Mouse (Mus musculus): ENCODE data around the gene Fam243. TPM values are rescaled to one million over a fixed set of nuclear protein-coding genes. Genes with fewer than 3 reads are reported as not detected.
A peak's percentile ranks its signal among the peaks of the same experiment; 100 is the strongest.

Fam243 gene
- polyA plus RNA-seq, 1 experiment = 108 TPM

DNA sequence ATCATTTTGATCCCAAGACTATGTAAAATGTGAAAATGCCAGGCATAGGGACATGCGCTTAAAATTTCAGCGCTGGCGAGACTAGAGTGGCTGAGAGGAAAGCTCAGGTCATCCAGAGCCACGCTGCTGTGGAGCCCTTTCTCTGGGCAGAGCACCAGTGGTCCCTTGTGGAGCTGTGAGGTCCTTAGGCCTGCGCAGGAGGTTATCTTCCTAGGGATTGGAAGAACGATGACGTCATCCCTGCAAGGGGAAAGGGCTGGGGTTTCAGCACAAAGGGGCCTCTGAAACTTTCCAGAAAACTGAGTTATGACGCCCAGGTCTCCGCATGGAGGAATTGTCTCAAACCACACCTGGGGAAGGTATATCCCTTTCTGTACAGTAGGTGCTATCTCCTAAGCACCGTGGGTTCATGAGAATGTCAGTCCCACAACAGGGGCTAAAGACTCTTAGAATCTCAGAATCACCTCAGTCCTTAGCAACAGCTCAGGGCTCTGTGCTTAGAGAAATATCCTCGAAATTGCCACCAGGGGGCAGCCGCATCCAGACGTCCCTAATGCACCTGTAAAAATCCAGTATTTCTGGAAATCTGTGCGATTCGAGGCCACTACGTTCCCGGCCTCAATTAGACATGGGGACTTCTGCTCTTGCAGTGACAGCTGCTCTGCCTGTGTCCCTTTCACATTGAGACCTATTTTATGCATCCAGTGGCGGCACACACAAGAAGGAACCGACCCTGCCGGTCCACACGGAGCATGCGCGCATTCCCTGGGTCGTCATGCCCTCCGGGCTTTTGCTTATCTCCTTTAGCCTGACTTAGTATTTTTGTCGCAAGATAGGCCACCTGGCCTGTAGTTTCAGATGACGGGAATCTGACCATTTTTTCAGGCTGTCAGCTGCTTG, 19.6 kb upstream of the Fam243 start:
- peaks cover 9% of the 10 kb centered on the region for H3K4me1 ChIP-seq (ENCODE audit: control insufficient read depth, insufficient read depth, low read length)
- peak; percentile 59; the same call in 1 of the 2 replicates for TF ChIP-seq CTCF (IDR thresholded peaks at IDR 0.05; ENCODE audit: control insufficient read depth, insufficient read depth, insufficient replicate concordance, low read depth, low read length)
- TF ChIP-seq POLR2A (IDR thresholded peaks at IDR 0.05; ENCODE audit: control insufficient read depth, low read depth, low read length) = no peak
- H3K36me3 ChIP-seq (ENCODE audit: control insufficient read depth, insufficient read depth, low read length) = no peaks in the 10 kb centered on the region
- H3K27me3 ChIP-seq (ENCODE audit: control insufficient read depth, insufficient read depth, low read length) = no peaks in the 10 kb centered on the region
- no peak overlapping the region for H3K27ac ChIP-seq (ENCODE audit: control insufficient read depth, insufficient read depth, low read depth, low read length)
- H3K4me3 ChIP-seq (ENCODE audit: control insufficient read depth, low read depth, low read length) = peak overlapping the region; percentile 70

DNA sequence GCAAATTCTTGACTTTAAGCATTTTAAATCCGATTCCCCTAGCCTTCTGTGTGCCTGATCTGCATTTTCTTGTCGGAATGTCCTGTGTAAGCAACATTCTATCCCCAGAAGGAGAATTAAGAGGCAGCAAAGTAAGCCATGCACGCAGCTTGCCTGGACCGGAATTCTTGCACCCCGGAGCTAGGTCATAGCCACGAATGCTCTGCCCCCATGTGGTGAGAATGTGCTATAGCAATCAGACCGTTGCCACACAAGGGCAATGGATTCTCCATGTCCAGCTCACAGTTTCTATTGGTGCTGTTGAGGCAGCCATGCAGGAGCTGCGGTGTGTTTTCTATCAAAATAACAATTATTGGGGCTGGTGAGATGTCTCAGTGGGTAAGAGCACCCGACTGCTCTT, 15.0 kb upstream of the Fam243 start:
- TF ChIP-seq CTCF (IDR thresholded peaks at IDR 0.05; ENCODE audit: control insufficient read depth, insufficient read depth, insufficient replicate concordance, low read depth, low read length) = peak; percentile 94; the same call in 1 of the 2 replicates
- TF ChIP-seq POLR2A (IDR thresholded peaks at IDR 0.05; ENCODE audit: control insufficient read depth, low read depth, low read length) = no peak
- no peak overlapping the region for H3K27ac ChIP-seq (ENCODE audit: control insufficient read depth, insufficient read depth, low read depth, low read length)
- no peaks in the 10 kb centered on the region for H3K27me3 ChIP-seq (ENCODE audit: control insufficient read depth, insufficient read depth, low read length)
- no peaks in the 10 kb centered on the region for H3K36me3 ChIP-seq (ENCODE audit: control insufficient read depth, insufficient read depth, low read length)
- peaks cover 7% of the 10 kb centered on the region for H3K4me1 ChIP-seq (ENCODE audit: control insufficient read depth, insufficient read depth, low read length)
- H3K4me3 ChIP-seq (ENCODE audit: control insufficient read depth, low read depth, low read length) = no peak overlapping the region

DNA sequence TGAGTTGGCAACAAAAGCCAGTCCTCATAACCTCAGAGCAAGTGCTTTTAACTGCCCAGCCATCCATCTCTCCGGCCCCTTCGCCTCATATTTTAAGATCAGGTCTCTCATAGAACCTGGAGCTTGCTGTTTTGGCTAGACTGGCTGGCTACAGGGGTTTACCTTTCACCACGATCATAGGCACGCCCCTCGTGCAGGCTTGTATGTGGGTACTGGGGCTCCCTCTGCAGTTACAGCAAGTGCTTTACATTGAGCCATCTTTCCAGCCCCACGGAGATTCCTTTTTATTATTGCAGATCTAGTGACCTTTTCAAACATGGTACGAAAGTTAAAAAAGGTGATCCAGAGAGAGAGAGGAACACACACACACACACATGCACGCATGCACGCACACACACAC, 13.4 kb upstream of the Fam243 start:
- Histone ChIP-seq H3K27me3 (ENCODE audit: control insufficient read depth, insufficient read depth, low read length) (no peaks in the 10 kb centered on the region), H3K36me3 (ENCODE audit: control insufficient read depth, insufficient read depth, low read length) (no peaks in the 10 kb centered on the region), H3K27ac (ENCODE audit: control insufficient read depth, insufficient read depth, low read depth, low read length) (no peak overlapping the region), H3K4me3 (ENCODE audit: control insufficient read depth, low read depth, low read length) (no peak overlapping the region), H3K4me1 (ENCODE audit: control insufficient read depth, insufficient read depth, low read length) (no peaks in the 10 kb centered on the region; the same call in 1 of the 2 replicates)
- no peak for TF ChIP-seq CTCF (IDR thresholded peaks at IDR 0.05; ENCODE audit: control insufficient read depth, insufficient read depth, insufficient replicate concordance, low read depth, low read length)
- TF ChIP-seq POLR2A (IDR thresholded peaks at IDR 0.05; ENCODE audit: control insufficient read depth, low read depth, low read length) = no peak

DNA sequence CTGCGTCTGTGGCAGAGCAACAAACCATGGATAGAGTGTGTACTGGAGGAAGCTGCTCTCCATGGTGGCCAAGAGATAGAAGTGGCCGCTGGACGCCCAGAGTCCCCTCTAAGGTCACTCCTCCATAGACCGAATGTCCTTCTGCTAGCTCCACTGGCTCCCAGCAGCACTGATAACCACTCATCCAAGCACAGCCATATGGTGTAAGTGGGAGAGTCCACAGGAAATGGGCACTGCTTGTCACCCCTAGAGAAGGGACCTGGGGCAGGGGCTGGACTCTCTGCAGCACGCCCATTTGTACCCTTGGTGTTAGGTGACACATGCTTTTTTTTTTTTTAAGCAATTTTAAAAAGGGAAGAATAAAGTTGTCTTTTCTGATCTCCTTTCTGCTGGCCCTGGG, 9.7 kb upstream of the Fam243 start:
- Histone ChIP-seq H3K27ac (ENCODE audit: control insufficient read depth, insufficient read depth, low read depth, low read length) (no peak overlapping the region; the same call in 1 of the 2 replicates), H3K36me3 (ENCODE audit: control insufficient read depth, insufficient read depth, low read length) (no peaks in the 10 kb centered on the region)

DNA sequence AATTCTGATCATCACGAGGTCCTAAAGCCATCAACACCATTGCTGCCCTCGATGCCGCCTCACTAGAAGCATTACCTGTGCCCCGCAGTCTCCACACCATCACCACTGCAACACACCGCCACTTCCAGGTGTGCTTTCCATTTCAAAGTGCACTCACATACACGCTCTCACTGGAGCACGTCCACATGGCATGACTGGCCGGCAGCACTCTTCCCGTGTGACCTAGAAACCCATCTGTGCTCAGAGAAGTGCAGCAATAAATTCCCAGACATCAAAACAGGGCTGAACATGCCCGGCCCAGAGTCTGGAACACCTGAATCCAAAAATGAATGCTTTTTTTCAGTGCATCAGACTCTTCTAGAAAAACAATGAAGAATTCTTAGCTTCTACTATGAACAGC, 6.7 kb upstream of the Fam243 start:
- H3K4me3 ChIP-seq (ENCODE audit: control insufficient read depth, low read depth, low read length) = no peak overlapping the region
- TF ChIP-seq CTCF (IDR thresholded peaks at IDR 0.05; ENCODE audit: control insufficient read depth, insufficient read depth, insufficient replicate concordance, low read depth, low read length) (no peak), POLR2A (IDR thresholded peaks at IDR 0.05; ENCODE audit: control insufficient read depth, low read depth, low read length) (no peak)
- H3K36me3 ChIP-seq (ENCODE audit: control insufficient read depth, insufficient read depth, low read length) = no peaks in the 10 kb centered on the region
- no peaks in the 10 kb centered on the region for H3K27me3 ChIP-seq (ENCODE audit: control insufficient read depth, insufficient read depth, low read length)
- no peak overlapping the region for H3K27ac ChIP-seq (ENCODE audit: control insufficient read depth, insufficient read depth, low read depth, low read length)
- H3K4me1 ChIP-seq (ENCODE audit: control insufficient read depth, insufficient read depth, low read length) = no peaks in the 10 kb centered on the region

More for the DNA sequence above, 9.7 kb upstream of the Fam243 start:
- no peaks in the 10 kb centered on the region for H3K4me1 ChIP-seq (ENCODE audit: control insufficient read depth, insufficient read depth, low read length)
- TF ChIP-seq POLR2A (IDR thresholded peaks at IDR 0.05; ENCODE audit: control insufficient read depth, low read depth, low read length) (no peak), CTCF (IDR thresholded peaks at IDR 0.05; ENCODE audit: control insufficient read depth, insufficient read depth, insufficient replicate concordance, low read depth, low read length) (no peak)
- H3K27me3 ChIP-seq (ENCODE audit: control insufficient read depth, insufficient read depth, low read length) = no peaks in the 10 kb centered on the region
- no peak overlapping the region for H3K4me3 ChIP-seq (ENCODE audit: control insufficient read depth, low read depth, low read length)

DNA sequence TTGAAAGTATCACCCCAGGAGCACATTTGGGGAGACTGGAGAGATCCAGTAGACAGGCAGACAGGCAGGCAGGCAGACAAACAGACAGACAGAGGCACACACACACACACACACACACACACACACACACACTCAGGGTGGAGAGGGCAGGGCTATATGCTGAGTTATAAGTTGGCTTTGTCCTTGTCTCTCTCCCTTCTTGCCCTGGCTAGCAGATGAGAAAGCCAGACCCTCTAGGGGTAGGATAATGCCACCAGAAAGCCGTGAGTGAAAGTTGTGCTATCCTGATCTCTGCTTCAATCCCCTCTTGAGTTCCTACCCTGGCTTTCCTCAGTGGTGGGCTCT, 3.8 kb upstream of the Fam243 start:
- no peaks in the 10 kb centered on the region for H3K27me3 ChIP-seq (ENCODE audit: control insufficient read depth, insufficient read depth, low read length)

DNA sequence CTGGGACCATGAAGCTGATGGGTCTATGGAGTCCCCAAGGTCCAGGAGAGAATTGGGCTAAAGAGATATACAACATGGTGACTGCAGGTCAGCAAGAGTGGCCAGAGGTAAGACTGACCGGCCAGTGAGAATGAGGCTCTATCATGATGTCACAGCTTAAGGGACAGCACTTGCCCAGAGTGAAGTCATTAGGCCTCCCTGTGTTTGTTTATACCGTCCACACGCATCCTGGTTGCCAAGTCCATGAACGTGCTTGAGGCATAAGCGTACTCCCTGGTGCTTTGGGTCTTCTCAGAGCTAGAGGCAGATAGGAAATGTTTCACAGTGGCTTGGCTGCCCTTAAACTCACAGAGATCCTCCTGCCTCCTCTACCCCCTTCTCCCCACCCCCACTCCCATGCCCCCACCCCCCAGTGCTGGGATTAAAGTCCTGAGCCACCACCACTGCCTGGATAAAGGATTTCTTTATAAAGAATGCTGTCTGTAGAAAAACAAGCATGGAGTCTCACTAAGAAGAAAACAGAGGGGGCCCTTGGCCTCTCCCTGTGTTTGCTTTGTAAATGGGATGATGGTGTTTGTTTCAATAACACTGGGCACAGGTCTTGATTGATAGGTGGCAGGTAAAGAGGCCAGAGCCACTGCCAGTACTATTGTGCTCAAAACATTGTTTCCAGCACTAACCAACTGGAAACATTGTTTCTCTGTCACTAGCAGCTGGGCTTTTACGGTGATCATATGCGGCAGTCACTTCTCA, 3.2 kb upstream of the Fam243 start:
- Histone ChIP-seq H3K4me1 (ENCODE audit: control insufficient read depth, insufficient read depth, low read length) (no peaks in the 10 kb centered on the region), H3K27ac (ENCODE audit: control insufficient read depth, insufficient read depth, low read depth, low read length) (no peak overlapping the region), H3K4me3 (ENCODE audit: control insufficient read depth, low read depth, low read length) (peak overlapping the region; percentile 66), H3K36me3 (ENCODE audit: control insufficient read depth, insufficient read depth, low read length) (no peaks in the 10 kb centered on the region), H3K27me3 (ENCODE audit: control insufficient read depth, insufficient read depth, low read length) (no peaks in the 10 kb centered on the region)
- no peak for TF ChIP-seq CTCF (IDR thresholded peaks at IDR 0.05; ENCODE audit: control insufficient read depth, insufficient read depth, insufficient replicate concordance, low read depth, low read length)
- no peak for TF ChIP-seq POLR2A (IDR thresholded peaks at IDR 0.05; ENCODE audit: control insufficient read depth, low read depth, low read length)

More for the DNA sequence above, 3.8 kb upstream of the Fam243 start:
- peak overlapping the region; percentile 26; the same call in 1 of the 2 replicates for H3K4me3 ChIP-seq (ENCODE audit: control insufficient read depth, low read depth, low read length)
- TF ChIP-seq CTCF (IDR thresholded peaks at IDR 0.05; ENCODE audit: control insufficient read depth, insufficient read depth, insufficient replicate concordance, low read depth, low read length) (no peak), POLR2A (IDR thresholded peaks at IDR 0.05; ENCODE audit: control insufficient read depth, low read depth, low read length) (no peak)
- no peak overlapping the region for H3K27ac ChIP-seq (ENCODE audit: control insufficient read depth, insufficient read depth, low read depth, low read length)
- H3K36me3 ChIP-seq (ENCODE audit: control insufficient read depth, insufficient read depth, low read length) = no peaks in the 10 kb centered on the region
- no peaks in the 10 kb centered on the region for H3K4me1 ChIP-seq (ENCODE audit: control insufficient read depth, insufficient read depth, low read length)
